Comparison of ENCODE assay signal across 9 mouse cellular contexts in genomic region chr1:68106543-68106860, GRCm38 (mm10).
DNase-seq lines count a peak whose midpoint lies in the region; ATAC-seq and TF ChIP-seq lines count a peak whose summit lies in the region.
"Had no signal": no experiment of that assay in that cellular context is flagged by ENCODE, and none has a peak within 500 bp of the region (broad histone marks: within the 10 kb centered on the region; RNA-seq: fewer than 3 reads in every experiment).

No protein-coding gene starts in this region.

- ATAC-seq in neural tube, embryonic 15.5 days (ENCODE audit: low FRiP score), result no peak
- no peak for ATAC-seq in CD4-positive, CD25-positive, alpha-beta regulatory T cell, adult 4 months

- no peak overlapping the region for H3K9ac ChIP-seq in neural tube, embryonic 15.5 days (replicated peaks)
- H3K9ac ChIP-seq: limb, embryonic 12.5 days had no signal

- H3K4me3 ChIP-seq in gastrocnemius, adult 2 months, result no peak overlapping the region
- H3K4me3 ChIP-seq in neural tube, embryonic 15.5 days (replicated peaks), result no peak overlapping the region
- H3K4me3 ChIP-seq: limb, embryonic 12.5 days had no signal

- H3K9me3 ChIP-seq in neural tube, embryonic 15.5 days (replicated peaks), result no peaks in the 10 kb centered on the region
- H3K9me3 ChIP-seq: limb, embryonic 12.5 days had no signal

- H3K36me3 ChIP-seq in neural tube, embryonic 15.5 days, result no peaks in the 10 kb centered on the region
- H3K36me3 ChIP-seq: limb, embryonic 12.5 days had no signal

- TF ChIP-seq CTCF in gastrocnemius, adult 2 months (IDR thresholded peaks at IDR 0.05), result peak; percentile 57

- H3K4me1 ChIP-seq in neural tube, embryonic 15.5 days, result no peaks in the 10 kb centered on the region
- H3K4me1 ChIP-seq: limb, embryonic 12.5 days had no signal

- DNase-seq in gastrocnemius, adult 2 months, result no peak
- no peak for DNase-seq in gastrocnemius, postnatal 25 days
- DNase-seq in neural tube, embryonic 10.5 days (ENCODE audit: extremely low spot score, low spot score), result peak; percentile 17
- peak; percentile 30 for DNase-seq in cerebellum, adult 9-10 months
- peak; percentile 8 to 14 for DNase-seq in layer of hippocampus, postnatal 36 days
- no peak for DNase-seq in gastrocnemius, adult 18-20 months (ENCODE audit: low spot score)

- H3K27me3 ChIP-seq in neural tube, embryonic 15.5 days (replicated peaks), result no peaks in the 10 kb centered on the region
- H3K27me3 ChIP-seq: limb, embryonic 12.5 days had no signal

- intact Hi-C loops in gastrocnemius, adult 2 months (cut with DNase I), result loop anchor here (2.0 kb wide), 1 partner anchor 1032 kb away; no protein-coding TSS in a partner anchor

- no peak overlapping the region for H3K27ac ChIP-seq in gastrocnemius, adult 2 months
- no peak overlapping the region for H3K27ac ChIP-seq in neural tube, embryonic 15.5 days (replicated peaks)
- H3K27ac ChIP-seq: limb, embryonic 12.5 days had no signal

- no peak overlapping the region for H3K4me2 ChIP-seq in neural tube, embryonic 15.5 days
- H3K4me2 ChIP-seq: limb, embryonic 12.5 days had no signal

- WGBS in neural tube, embryonic 15.5 days, result 53% methylated on average over 3 of the region's 3 CpGs

Comparison
In these comparisons a context has a peak if more than half of its experiments do, and no peak if none do; other contexts are left out.
1. DNase-seq: peak in neural tube, embryonic 10.5 days (single experiment), cerebellum, adult 9-10 months (single experiment) and layer of hippocampus, postnatal 36 days (2 of 2); none in gastrocnemius, adult 2 months (single experiment), gastrocnemius, postnatal 25 days (single experiment) and gastrocnemius, adult 18-20 months (single experiment).